Mouse (Mus musculus) ES-Bruce4 (cell line): ENCODE measurements at regions not wholly inside any gene's neighbourhood (a gene's known extent, or its start where the extent isn't known, plus 50 kb on each side); places are given as distances from the start of the nearest gene placed in this dataset.

Experiments
- CTCF ChIP-seq: IDR thresholded peaks from one replicate; pipeline ENCODE4 v1.8.1; 2011; ENCODE audit warnings: low read depth, low read length
- POLR2A ChIP-seq: IDR thresholded peaks from one replicate; pipeline ENCODE4 v1.8.1; 2011; ENCODE audit warnings: low read length; ENCODE audit not compliant: insufficient read depth

- TF ChIP-seq POLR2A (no peak), CTCF (no peak)
Measured at GRCm38 (mm10) chr7:111242646-111243045, 159.8 kb upstream of the Eif4g2 start.
